Mouse (Mus musculus): ENCODE data around the gene Morc1. TPM values are rescaled to one million over a fixed set of nuclear protein-coding genes. Genes with fewer than 3 reads are reported as not detected.

Gene Morc1
- polyA plus RNA-seq (2012): not detected in 2 replicates

DNA sequence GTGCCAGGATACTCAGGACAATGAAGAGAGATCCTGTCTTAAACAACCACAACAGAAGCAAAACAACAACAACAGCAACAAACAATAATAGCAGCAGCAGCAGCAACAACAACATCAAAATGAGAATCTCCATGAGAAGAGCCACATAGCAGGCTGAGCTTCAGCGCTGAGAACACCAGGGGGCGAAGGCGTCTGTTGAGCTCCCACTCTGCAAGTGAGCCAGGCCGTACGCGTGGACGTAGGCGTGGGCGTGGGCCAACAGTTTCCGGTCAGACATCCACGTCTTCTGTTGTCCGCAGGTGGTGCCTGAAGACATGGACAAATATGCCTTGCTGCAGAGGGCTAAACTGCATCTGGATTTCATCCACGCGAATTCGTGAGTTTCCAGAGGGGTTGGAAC lies at the start of gene Morc1:
Gene Morc1 (plus strand): TSS at position 211 of the 400 bp plus-strand sequence.

DNA sequence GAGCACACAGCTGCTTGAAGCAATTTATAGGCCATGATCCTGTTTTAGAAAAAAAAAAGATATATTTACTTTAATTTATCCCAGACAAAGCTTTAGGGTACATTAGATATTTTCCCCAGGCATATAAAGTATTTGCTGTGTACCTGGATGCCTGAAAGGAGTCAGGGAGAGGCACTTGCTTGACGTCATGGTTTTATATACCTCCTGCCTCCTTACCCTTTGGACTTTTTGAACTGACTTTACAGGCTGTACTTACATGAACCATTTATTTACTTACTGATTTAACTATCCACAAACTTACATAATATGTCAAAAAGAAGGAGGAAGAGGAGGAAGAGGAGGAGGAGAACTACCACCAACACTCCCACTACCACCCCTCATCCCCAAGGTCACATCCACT lies 18.8 kb upstream of the Morc1 start, which contains the start of gene Gm5485:
Gene Gm5485 (minus strand): TSS at position 171 of the 400 bp plus-strand sequence.

Other genes with a start within 250 kb of the Morc1 start
- gene Dppa4, start 147.5 kb upstream of the Morc1 start, polyA plus RNA-seq (2012): not detected in 2 replicates
- not detected in 2 replicates for gene Dppa2, start 127.3 kb upstream of the Morc1 start, polyA plus RNA-seq (2012)
- not detected in 2 replicates for gene Gm5485, start 18.8 kb upstream of the Morc1 start, polyA plus RNA-seq (2012)

Data from megakaryocyte-erythroid progenitor cell, adult 5 weeks (primary cell).